Mouse (Mus musculus) intestine, embryonic 15.5 days (tissue): ENCODE data around the gene Mfsd5. TPM values are rescaled to one million over a fixed set of nuclear protein-coding genes. Genes with fewer than 3 reads are reported as not detected.

Experiments used
- ATAC-seq: fragments of 200-750 bp; cut with Nextera tagmentation; 2 replicates; pipeline ENCODE4 v1.8.0; 2017; ENCODE audit warnings: moderate TSS enrichment, moderate library complexity
- H3K27ac ChIP-seq: fragments of 300-500 bp; sonication (generic); 2 replicates; pipeline ENCODE4 v1.5.1; 2015; ENCODE audit warnings: mild to moderate bottlenecking, inconsistent platforms
- H3K27me3 ChIP-seq: fragments of 300-500 bp; sonication (generic); replicated peaks from 2 replicates; pipeline ENCODE4 v1.6.1; 2015; ENCODE audit warnings: inconsistent platforms
- H3K36me3 ChIP-seq: fragments of 300-500 bp; sonication (generic); 2 replicates; pipeline ENCODE4 v1.6.1; 2015; ENCODE audit warnings: inconsistent platforms
- H3K4me1 ChIP-seq: fragments of 300-500 bp; sonication (generic); replicated peaks from 2 replicates; pipeline ENCODE4 v1.6.1; 2015; ENCODE audit warnings: inconsistent platforms
- H3K4me2 ChIP-seq: fragments of 300-500 bp; sonication (generic); replicated peaks from 2 replicates; pipeline ENCODE4 v1.6.1; 2015; ENCODE audit warnings: mild to moderate bottlenecking, inconsistent platforms
- H3K4me3 ChIP-seq: fragments of 300-500 bp; sonication (generic); replicated peaks from 2 replicates; pipeline ENCODE4 v1.5.1; 2015; ENCODE audit warnings: inconsistent platforms
- H3K9ac ChIP-seq: fragments of 300-500 bp; sonication (generic); 2 replicates; pipeline ENCODE4 v1.6.1; 2015; ENCODE audit warnings: inconsistent platforms
- H3K9me3 ChIP-seq: fragments of 300-500 bp; sonication (generic); 2 replicates; pipeline ENCODE4 v1.6.1; 2016; ENCODE audit warnings: inconsistent platforms
- WGBS: fragments of 180-500 bp; shearing (Covaris S2); methylation state at CpG from one replicate; pipeline ENCODE4 v1.1.7; 2015; 5-methylcytosine and 5-hydroxymethylcytosine counted together
- polyA plus RNA-seq: library from polyadenylated mRNA; unstranded; fragments of >200 nt; fragmentation: Nextera tagmentation; extraction: Ambion mirVana; gene quantifications from 2 replicates; pipeline ENCODE4 v1.2.1, GENCODE M21; 2015

The Mfsd5 gene
- polyA plus RNA-seq, 1 experiment from 2014 or later = 67.9 TPM

- Histone ChIP-seq H3K4me1 (peaks cover 44% of the 10 kb centered on the region), H3K27me3 (no peaks in the 10 kb centered on the region), H3K9me3 (no peaks in the 10 kb centered on the region), H3K4me2 (peak overlapping the region; percentile 96), H3K4me3 (peak overlapping the region; percentile 53), H3K36me3 (no peaks in the 10 kb centered on the region), H3K9ac (peak overlapping the region; percentile 15), H3K27ac (peak overlapping the region; percentile 78)
- peak; percentile 39 for ATAC-seq
- WGBS = 20% methylated on average over 22 of the region's 22 CpGs
Measured at GRCm38 (mm10) chr15:102243229-102244190, 35.7 kb upstream of the Mfsd5 start.

- H3K4me2 ChIP-seq = peak overlapping the region; percentile 96
- ATAC-seq = no peak
- peak overlapping the region; percentile 59 for H3K9ac ChIP-seq
- H3K4me3 ChIP-seq = peak overlapping the region; percentile 53
- H3K27me3 ChIP-seq = no peaks in the 10 kb centered on the region
- no peaks in the 10 kb centered on the region for H3K36me3 ChIP-seq
- H3K9me3 ChIP-seq = no peaks in the 10 kb centered on the region
- H3K4me1 ChIP-seq = peaks cover 50% of the 10 kb centered on the region
- H3K27ac ChIP-seq = peak overlapping the region; percentile 78
- WGBS = 13% methylated on average over 19 of the region's 19 CpGs
Measured at GRCm38 (mm10) chr15:102244306-102245191, 34.7 kb upstream of the Mfsd5 start.

- no peaks in the 10 kb centered on the region for H3K27me3 ChIP-seq
- peak overlapping the region; percentile 98 for H3K27ac ChIP-seq
- peak overlapping the region; percentile 59 for H3K9ac ChIP-seq
- no peaks in the 10 kb centered on the region for H3K9me3 ChIP-seq
- peak overlapping the region; percentile 53 for H3K4me3 ChIP-seq
- H3K36me3 ChIP-seq = no peaks in the 10 kb centered on the region
- 4% methylated on average over 14 of the region's 14 CpGs for WGBS
- peaks cover 57% of the 10 kb centered on the region for H3K4me1 ChIP-seq
- no peak for ATAC-seq
- H3K4me2 ChIP-seq = peak overlapping the region; percentile 96
Measured at GRCm38 (mm10) chr15:102245461-102245881, 33.8 kb upstream of the Mfsd5 start.

- WGBS = under 1% methylated on average over 39 of the region's 44 CpGs
- Histone ChIP-seq H3K4me3 (peak overlapping the region; percentile 53), H3K27me3 (no peaks in the 10 kb centered on the region), H3K4me1 (peaks cover 57% of the 10 kb centered on the region), H3K9ac (peak overlapping the region; percentile 59), H3K4me2 (peak overlapping the region; percentile 96), H3K9me3 (no peaks in the 10 kb centered on the region), H3K36me3 (no peaks in the 10 kb centered on the region), H3K27ac (peak overlapping the region; percentile 98)
- peak; percentile 68 for ATAC-seq
Measured at GRCm38 (mm10) chr15:102245891-102246741, 33.1 kb upstream of the Mfsd5 start.

- Histone ChIP-seq H3K27ac (peak overlapping the region; percentile 98), H3K9me3 (no peaks in the 10 kb centered on the region), H3K4me1 (peaks cover 57% of the 10 kb centered on the region), H3K27me3 (no peaks in the 10 kb centered on the region), H3K4me2 (peak overlapping the region; percentile 96), H3K4me3 (peak overlapping the region; percentile 53), H3K36me3 (no peaks in the 10 kb centered on the region), H3K9ac (peak overlapping the region; percentile 71)
- WGBS = under 1% methylated on average over 35 of the region's 35 CpGs
- ATAC-seq = peak; percentile 81
Measured at GRCm38 (mm10) chr15:102246866-102247251, 32.4 kb upstream of the Mfsd5 start.

- Histone ChIP-seq H3K9me3 (no peaks in the 10 kb centered on the region), H3K4me2 (peak overlapping the region; percentile 96), H3K27me3 (no peaks in the 10 kb centered on the region), H3K4me3 (peak overlapping the region; percentile 53), H3K36me3 (no peaks in the 10 kb centered on the region), H3K4me1 (peaks cover 55% of the 10 kb centered on the region), H3K9ac (peak overlapping the region; percentile 71), H3K27ac (peak overlapping the region; percentile 98)
- ATAC-seq = peak; percentile 65
- WGBS = 0% methylated on average over 62 of the region's 65 CpGs
Measured at GRCm38 (mm10) chr15:102247252-102248130, 31.8 kb upstream of the Mfsd5 start.

- no peak for ATAC-seq
- WGBS = 20% methylated on average over 8 of the region's 8 CpGs
- H3K27ac ChIP-seq = peak overlapping the region; percentile 98
Measured at GRCm38 (mm10) chr15:102248131-102248811, 31.0 kb upstream of the Mfsd5 start.

GRCm38 (mm10) chr15:102248812-102249191 lies 30.5 kb upstream of the Mfsd5 start:
- 7% methylated on average over 3 of the region's 3 CpGs for WGBS
- H3K27ac ChIP-seq = peak overlapping the region; percentile 98
- H3K36me3 ChIP-seq = no peaks in the 10 kb centered on the region
- no peak overlapping the region for H3K4me3 ChIP-seq
- H3K4me1 ChIP-seq = peaks cover 42% of the 10 kb centered on the region
- no peak overlapping the region for H3K9ac ChIP-seq
- H3K27me3 ChIP-seq = no peaks in the 10 kb centered on the region
- H3K9me3 ChIP-seq = no peaks in the 10 kb centered on the region
- peak overlapping the region; percentile 96 for H3K4me2 ChIP-seq
- no peak for ATAC-seq

More at GRCm38 (mm10) chr15:102248131-102248811, 31.0 kb upstream of the Mfsd5 start:
- Histone ChIP-seq H3K36me3 (no peaks in the 10 kb centered on the region), H3K4me2 (peak overlapping the region; percentile 96), H3K27me3 (no peaks in the 10 kb centered on the region), H3K9me3 (no peaks in the 10 kb centered on the region), H3K9ac (peak overlapping the region; percentile 71), H3K4me3 (peak overlapping the region; percentile 53), H3K4me1 (peaks cover 47% of the 10 kb centered on the region)

- Histone ChIP-seq H3K36me3 (no peaks in the 10 kb centered on the region), H3K9me3 (no peaks in the 10 kb centered on the region), H3K4me3 (peak overlapping the region; percentile 11; the same call in 1 of the 2 replicates), H3K4me1 (peaks cover 37% of the 10 kb centered on the region), H3K27me3 (no peaks in the 10 kb centered on the region), H3K27ac (peak overlapping the region; percentile 98), H3K4me2 (peak overlapping the region; percentile 96), H3K9ac (peak overlapping the region; percentile 32; the same call in 1 of the 2 replicates)
- WGBS = 11% methylated on average over 13 of the region's 13 CpGs
- no peak for ATAC-seq
Measured at GRCm38 (mm10) chr15:102249251-102249691, 30.0 kb upstream of the Mfsd5 start.

- Histone ChIP-seq H3K4me1 (peaks cover 31% of the 10 kb centered on the region), H3K4me2 (0 out of 2 replicates have a peak overlapping the region, but pooled peaks have one; percentile 96), H3K27ac (no peak overlapping the region), H3K9me3 (no peaks in the 10 kb centered on the region), H3K9ac (no peak overlapping the region), H3K4me3 (no peak overlapping the region), H3K27me3 (no peaks in the 10 kb centered on the region), H3K36me3 (no peaks in the 10 kb centered on the region)
- ATAC-seq = no peak
- WGBS = 43% methylated on average over 9 of the region's 9 CpGs
Measured at GRCm38 (mm10) chr15:102249967-102250366, 29.3 kb upstream of the Mfsd5 start.
